Comparison of ENCODE assay signal across 24 mouse cellular contexts in the genomic region with DNA sequence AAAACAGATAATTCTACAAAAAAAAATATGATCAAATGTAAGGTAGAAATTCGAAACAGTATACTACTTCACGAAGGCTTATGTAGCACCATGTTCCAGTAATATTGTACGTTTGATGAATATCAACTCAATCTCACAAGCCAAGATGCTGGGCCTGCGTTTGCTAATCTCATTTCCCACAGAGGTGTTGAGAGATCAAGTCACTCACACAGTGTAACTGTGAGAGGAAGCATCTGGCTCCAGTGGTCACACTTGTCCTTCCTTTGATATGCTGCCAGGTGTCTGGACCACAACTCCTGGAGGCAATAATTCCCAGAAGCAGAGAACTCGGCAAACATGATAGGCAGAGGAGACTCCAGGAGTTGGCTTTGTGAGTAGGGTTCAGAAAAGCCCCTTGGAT. TPM values are rescaled to one million over a fixed set of nuclear protein-coding genes. Genes with fewer than 3 reads are reported as not detected.
DNase-seq lines count a peak whose midpoint lies in the region; ATAC-seq and TF ChIP-seq lines count a peak whose summit lies in the region.
"Had no signal": no experiment of that assay in that cellular context is flagged by ENCODE, and none has a peak within 500 bp of the region (broad histone marks: within the 10 kb centered on the region; RNA-seq: fewer than 3 reads in every experiment).

No protein-coding gene starts in this region.

- TF ChIP-seq EP300 in liver, postnatal 0 days (IDR thresholded peaks at IDR 0.05; ENCODE audit: low read depth): no peak

- H3K36me3 ChIP-seq in liver, postnatal 0 days (replicated peaks; ENCODE audit: insufficient read depth, low read length): no peaks in the 10 kb centered on the region
- H3K36me3 ChIP-seq in liver, embryonic 13.5 days: no peaks in the 10 kb centered on the region
- no peaks in the 10 kb centered on the region for H3K36me3 ChIP-seq in thymus, adult 2 months (ENCODE audit: control insufficient read depth, insufficient read depth, low read length)
- no peaks in the 10 kb centered on the region for H3K36me3 ChIP-seq in hindbrain, embryonic 11.5 days (ENCODE audit: control insufficient read depth, insufficient read depth, low read length)
- H3K36me3 ChIP-seq: forebrain, embryonic 10.5 days; hindbrain, embryonic 10.5 days had no signal

- no peaks in the 10 kb centered on the region for H3K27me3 ChIP-seq in liver, postnatal 0 days (ENCODE audit: insufficient read depth, low read length)
- H3K27me3 ChIP-seq in liver, embryonic 13.5 days: no peaks in the 10 kb centered on the region
- no peaks in the 10 kb centered on the region for H3K27me3 ChIP-seq in thymus, adult 2 months (ENCODE audit: control insufficient read depth, insufficient read depth, low read length)
- no peaks in the 10 kb centered on the region for H3K27me3 ChIP-seq in hindbrain, embryonic 11.5 days (ENCODE audit: control insufficient read depth, insufficient read depth, low read length)
- H3K27me3 ChIP-seq: CH12.LX; forebrain, embryonic 13.5 days; Patski had no signal

- no peak for TF ChIP-seq POLR2A in thymus, adult 2 months (IDR thresholded peaks at IDR 0.05; ENCODE audit: control insufficient read depth, extremely low read depth, insufficient read depth, low read length, poor library complexity)

- ATAC-seq in liver, postnatal 0 days: no peak
- ATAC-seq in hematopoietic stem cell, adult 5-6 weeks (replicated peaks in 1 of 2; ENCODE audit: insufficient read depth in 1 of 2, low FRiP score in 2 of 2, low TSS enrichment in 1 of 2, low read depth in 1 of 2, poor library complexity in 2 of 2, severe bottlenecking in 2 of 2): peak; percentile 17 to 48; a peak in 1 of 4 replicates
- peak; percentile 45; the same call in 1 of the 2 replicates for ATAC-seq in liver, embryonic 13.5 days (ENCODE audit: low read depth)
- ATAC-seq in hindbrain, embryonic 11.5 days (ENCODE audit: low FRiP score): no peak
- ATAC-seq: forebrain, embryonic 13.5 days; forebrain, embryonic 16.5 days; hindbrain, postnatal 0 days; Patski had no signal

- H3K9me3 ChIP-seq in liver, postnatal 0 days (ENCODE audit: low read length): no peaks in the 10 kb centered on the region
- H3K9me3 ChIP-seq in liver, embryonic 13.5 days (replicated peaks): no peaks in the 10 kb centered on the region
- no peaks in the 10 kb centered on the region for H3K9me3 ChIP-seq in hindbrain, embryonic 11.5 days (ENCODE audit: control insufficient read depth, low read length)
- H3K9me3 ChIP-seq: forebrain, embryonic 10.5 days; forebrain, embryonic 13.5 days; hindbrain, embryonic 10.5 days had no signal

- H3K4me2 ChIP-seq in liver, postnatal 0 days (ENCODE audit: low read depth, low read length): no peak overlapping the region
- H3K4me2 ChIP-seq in liver, embryonic 13.5 days: no peak overlapping the region
- no peak overlapping the region for H3K4me2 ChIP-seq in hindbrain, embryonic 11.5 days (replicated peaks; ENCODE audit: low read depth, low read length)
- H3K4me2 ChIP-seq: forebrain, embryonic 13.5 days; heart, embryonic 11.5 days; hindbrain, embryonic 14.5 days had no signal

- H3K27ac ChIP-seq in liver, postnatal 0 days (ENCODE audit: low read depth): no peak overlapping the region
- H3K27ac ChIP-seq in liver, embryonic 13.5 days: no peak overlapping the region
- H3K27ac ChIP-seq in thymus, adult 2 months (ENCODE audit: control insufficient read depth, insufficient read depth, low read length): no peak overlapping the region
- no peak overlapping the region for H3K27ac ChIP-seq in hindbrain, embryonic 11.5 days (ENCODE audit: low read depth, low read length)
- H3K27ac ChIP-seq: forebrain, embryonic 10.5 days; forebrain, embryonic 13.5 days; hindbrain, embryonic 10.5 days; hindbrain, embryonic 14.5 days; hindbrain, postnatal 0 days had no signal

- DNase-seq in liver: peak; percentile 4
- no peak for DNase-seq in liver, postnatal 0 days
- DNase-seq in liver, embryonic 13.5 days: no peak
- DNase-seq in thymus, adult 2 months: no peak
- no peak for DNase-seq in heart, adult 18-20 months
- no peak for DNase-seq in hindbrain, embryonic 11.5 days (ENCODE audit: low spot score)
- DNase-seq: adrenal gland, postnatal 10 days; adrenal gland, postnatal 36 days; B cell, adult 2 months; cerebellum, adult 18-20 months; cerebellum, adult 9-10 months; cerebellum, postnatal 14 days; gastrocnemius, postnatal 10 days; gastrocnemius, postnatal 36 days had no signal

- WGBS in liver, postnatal 0 days (ENCODE audit: insufficient replicate concordance): 47% methylated on average over 5 of the region's 5 CpGs
- 26% methylated on average over 5 of the region's 5 CpGs for WGBS in liver, embryonic 13.5 days (ENCODE audit: insufficient replicate concordance)
- WGBS in thymus, adult 2 months: 35% methylated on average over 5 of the region's 5 CpGs
- 84% methylated on average over 5 of the region's 5 CpGs for WGBS in hindbrain, embryonic 11.5 days

- no peak for TF ChIP-seq CTCF in liver, postnatal 0 days (IDR thresholded peaks at IDR 0.05; ENCODE audit: low read depth)
- TF ChIP-seq CTCF in thymus, adult 2 months (IDR thresholded peaks at IDR 0.05; ENCODE audit: borderline replicate concordance, control insufficient read depth, extremely low read depth, insufficient read depth, low read length, poor library complexity): no peak

- no peaks in the 10 kb centered on the region for H3K4me1 ChIP-seq in liver, postnatal 0 days (ENCODE audit: insufficient read depth)
- peaks cover 8% of the 10 kb centered on the region for H3K4me1 ChIP-seq in liver, embryonic 13.5 days (replicated peaks)
- H3K4me1 ChIP-seq in thymus, adult 2 months (replicated peaks; ENCODE audit: control insufficient read depth, insufficient read depth, low read length): no peaks in the 10 kb centered on the region
- H3K4me1 ChIP-seq in hindbrain, embryonic 11.5 days (replicated peaks; ENCODE audit: control insufficient read depth, insufficient read depth, low read length): no peaks in the 10 kb centered on the region
- H3K4me1 ChIP-seq: hindbrain, embryonic 10.5 days had no signal

- no peak overlapping the region for H3K9ac ChIP-seq in liver, postnatal 0 days (replicated peaks)
- H3K9ac ChIP-seq in liver, embryonic 13.5 days: no peak overlapping the region
- no peak overlapping the region for H3K9ac ChIP-seq in hindbrain, embryonic 11.5 days (ENCODE audit: low read depth, low read length)
- H3K9ac ChIP-seq: forebrain, embryonic 13.5 days; hindbrain, embryonic 14.5 days had no signal

- no peak overlapping the region for H3K4me3 ChIP-seq in liver, postnatal 0 days (ENCODE audit: low read depth, low read length)
- no peak overlapping the region for H3K4me3 ChIP-seq in liver, embryonic 13.5 days (replicated peaks)
- no peak overlapping the region for H3K4me3 ChIP-seq in thymus, adult 2 months (ENCODE audit: control insufficient read depth, insufficient read depth, low read length)
- H3K4me3 ChIP-seq in hindbrain, embryonic 11.5 days (ENCODE audit: low read depth, low read length): no peak overlapping the region
- H3K4me3 ChIP-seq: forebrain, embryonic 10.5 days; forebrain, embryonic 13.5 days; hindbrain, embryonic 10.5 days had no signal

RNA-seq across cellular contexts. Expression of gene Mff, which starts 38.4 kb away (rescaled TPM):
- 125 and 130 TPM in 2 replicates for polyA plus RNA-seq in liver, postnatal 0 days (2015; fragmentation: Nextera tagmentation; extraction: Ambion mirVana)
- 91.7 and 112 TPM in 2 replicates for total RNA-seq in hematopoietic stem cell, adult 5-6 weeks (2017)
- polyA plus RNA-seq in liver, embryonic 13.5 days (2015; fragmentation: Nextera tagmentation; extraction: Ambion mirVana): 198 and 211 TPM in 2 replicates
- 51.4 and 56.5 TPM in 2 replicates for polyA plus RNA-seq in thymus, adult 2 months (2012; rRNA removed)
- total RNA-seq in heart, adult 18-20 months (2021): 100 to 1,000 TPM; 162 to 180 TPM
- polyA plus RNA-seq in hindbrain, embryonic 11.5 days (2014; fragmentation: Nextera tagmentation; extraction: Ambion mirVana): 279 and 298 TPM in 2 replicates

Comparison
In these comparisons a context has a peak if more than half of its experiments do, and no peak if none do; other contexts are left out.
1. ATAC-seq: peak in hematopoietic stem cell, adult 5-6 weeks (2 of 2) and liver, embryonic 13.5 days (single experiment); none in liver, postnatal 0 days (single experiment) and hindbrain, embryonic 11.5 days (single experiment).